Mouse (Mus musculus) embryonic facial prominence, embryonic 15.5 days (tissue): ENCODE measurements around the gene Nde1. TPM values are rescaled to one million over a fixed set of nuclear protein-coding genes. Genes with fewer than 3 reads are reported as not detected.
A peak's percentile ranks its signal among the peaks of the same experiment; 100 is the strongest.

Experiments used
- ATAC-seq: fragments of 200-750 bp; cut with Nextera tagmentation; 2 replicates; pipeline ENCODE4 v1.8.0; 2017; ENCODE audit warnings: low read depth, moderate TSS enrichment; ENCODE audit not compliant: insufficient number of reproducible peaks, low FRiP score, low TSS enrichment
- H3K27ac ChIP-seq: fragments of 300-500 bp; sonication (generic); replicated peaks from 2 replicates; pipeline ENCODE4 v1.5.1; 2015; ENCODE audit warnings: mild to moderate bottlenecking, inconsistent platforms
- H3K27me3 ChIP-seq: fragments of 300-500 bp; sonication (generic); 2 replicates; pipeline ENCODE4 v1.6.1; 2015; ENCODE audit warnings: inconsistent platforms
- H3K36me3 ChIP-seq: fragments of 300-500 bp; sonication (generic); 2 replicates; pipeline ENCODE4 v1.6.1; 2015; ENCODE audit warnings: mild to moderate bottlenecking, inconsistent platforms
- H3K4me1 ChIP-seq: fragments of 300-500 bp; sonication (generic); 2 replicates; pipeline ENCODE4 v1.6.1; 2015; ENCODE audit warnings: inconsistent platforms
- H3K4me2 ChIP-seq: fragments of 300-500 bp; sonication (generic); replicated peaks from 2 replicates; pipeline ENCODE4 v1.6.1; 2015; ENCODE audit warnings: mild to moderate bottlenecking, inconsistent platforms
- H3K4me3 ChIP-seq: fragments of 300-500 bp; sonication (generic); replicated peaks from 2 replicates; pipeline ENCODE4 v1.5.1; 2015; ENCODE audit warnings: mild to moderate bottlenecking, inconsistent platforms
- H3K9ac ChIP-seq: fragments of 300-500 bp; sonication (generic); 2 replicates; pipeline ENCODE4 v1.6.1; 2015; ENCODE audit warnings: inconsistent platforms
- H3K9me3 ChIP-seq: fragments of 300-500 bp; sonication (generic); replicated peaks from 2 replicates; pipeline ENCODE4 v1.6.1; 2016; ENCODE audit warnings: inconsistent platforms
- WGBS: fragments of 180-500 bp; shearing (Covaris S2); methylation state at CpG from one replicate; pipeline ENCODE4 v1.1.7; 2015; 5-methylcytosine and 5-hydroxymethylcytosine counted together
- polyA plus RNA-seq: library from polyadenylated mRNA; unstranded; fragments of >200 nt; fragmentation: Nextera tagmentation; extraction: Ambion mirVana; gene quantifications from 2 replicates; pipeline ENCODE4 v1.2.1, GENCODE M21; 2015

The Nde1 gene
- polyA plus RNA-seq, 1 experiment from 2014 or later = 102 TPM

GRCm38 (mm10) chr16:14160941-14161340 is 2.1 kb upstream of the Nde1 start:
- Histone ChIP-seq H3K27me3 (no peaks in the 10 kb centered on the region), H3K27ac (no peak overlapping the region), H3K4me3 (no peak overlapping the region), H3K9ac (no peak overlapping the region), H3K4me2 (no peak overlapping the region), H3K4me1 (peaks cover 40% of the 10 kb centered on the region), H3K36me3 (no peaks in the 10 kb centered on the region), H3K9me3 (no peaks in the 10 kb centered on the region)
- ATAC-seq = no peak
- 84% methylated on average over 1 of the region's 1 CpGs for WGBS

DNA sequence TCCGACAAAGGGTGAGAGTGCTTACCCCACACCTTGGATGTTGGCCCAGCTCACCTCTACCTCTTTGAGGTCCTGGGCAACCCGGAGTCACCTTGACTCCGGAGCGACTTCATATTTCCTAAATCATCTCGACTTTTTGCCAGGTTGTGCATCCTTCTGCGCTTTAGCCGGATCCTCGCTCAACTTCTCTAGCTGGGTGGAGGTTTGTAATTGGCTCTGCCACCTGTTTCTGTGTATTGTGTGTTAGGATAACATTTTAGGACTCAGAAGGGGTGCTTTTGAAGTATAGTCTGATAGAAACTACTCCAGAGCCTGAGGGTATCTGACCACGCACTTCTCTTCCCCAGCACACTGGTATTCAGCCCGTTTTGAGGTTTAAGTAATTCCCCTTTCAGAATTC is 656 bp downstream of the Nde1 start:
- peak overlapping the region; percentile 55 for H3K9ac ChIP-seq
- H3K36me3 ChIP-seq = peaks cover 9% of the 10 kb centered on the region
- H3K4me2 ChIP-seq = peak overlapping the region; percentile 71
- H3K9me3 ChIP-seq = no peaks in the 10 kb centered on the region
- under 1% methylated on average over 10 of the region's 10 CpGs for WGBS
- H3K27ac ChIP-seq = peak overlapping the region; percentile 94
- peak overlapping the region; percentile 73 for H3K4me3 ChIP-seq
- no peaks in the 10 kb centered on the region for H3K27me3 ChIP-seq
- peaks cover 26% of the 10 kb centered on the region for H3K4me1 ChIP-seq
- ATAC-seq = no peak

- WGBS = 92% methylated on average over 4 of the region's 4 CpGs
Observed at GRCm38 (mm10) chr16:14166490-14166889, 3.4 kb downstream of the Nde1 start.

GRCm38 (mm10) chr16:14169706-14170105 is 6.6 kb downstream of the Nde1 start:
- 91% methylated on average over 1 of the region's 1 CpGs for WGBS

More at GRCm38 (mm10) chr16:14166490-14166889, 3.4 kb downstream of the Nde1 start:
- Histone ChIP-seq H3K4me1 (peaks cover 26% of the 10 kb centered on the region), H3K27ac (no peak overlapping the region), H3K9ac (no peak overlapping the region), H3K4me3 (no peak overlapping the region), H3K9me3 (no peaks in the 10 kb centered on the region), H3K27me3 (no peaks in the 10 kb centered on the region), H3K36me3 (peaks cover 35% of the 10 kb centered on the region), H3K4me2 (no peak overlapping the region)
- ATAC-seq = no peak

GRCm38 (mm10) chr16:14178041-14178440 is 15.0 kb downstream of the Nde1 start:
- WGBS = 57% methylated on average over 3 of the region's 3 CpGs
- H3K4me2 ChIP-seq = no peak overlapping the region
- H3K27ac ChIP-seq = no peak overlapping the region
- no peaks in the 10 kb centered on the region for H3K4me1 ChIP-seq
- no peak for ATAC-seq
- H3K4me3 ChIP-seq = no peak overlapping the region
- peaks cover 95% of the 10 kb centered on the region for H3K36me3 ChIP-seq
- no peaks in the 10 kb centered on the region for H3K27me3 ChIP-seq
- no peaks in the 10 kb centered on the region for H3K9me3 ChIP-seq
- H3K9ac ChIP-seq = no peak overlapping the region

More at GRCm38 (mm10) chr16:14169706-14170105, 6.6 kb downstream of the Nde1 start:
- no peak overlapping the region for H3K9ac ChIP-seq
- no peak overlapping the region for H3K4me3 ChIP-seq
- H3K4me2 ChIP-seq = no peak overlapping the region
- H3K36me3 ChIP-seq = peaks cover 64% of the 10 kb centered on the region
- no peaks in the 10 kb centered on the region for H3K9me3 ChIP-seq
- H3K4me1 ChIP-seq = peaks cover 12% of the 10 kb centered on the region
- no peaks in the 10 kb centered on the region for H3K27me3 ChIP-seq
- H3K27ac ChIP-seq = no peak overlapping the region
- no peak for ATAC-seq

- H3K9ac ChIP-seq = no peak overlapping the region
- no peaks in the 10 kb centered on the region for H3K9me3 ChIP-seq
- H3K4me2 ChIP-seq = no peak overlapping the region
- no peaks in the 10 kb centered on the region for H3K4me1 ChIP-seq
- no peak for ATAC-seq
- 81% methylated on average over 6 of the region's 6 CpGs for WGBS
- H3K36me3 ChIP-seq = peaks cover 95% of the 10 kb centered on the region
- H3K27ac ChIP-seq = no peak overlapping the region
- H3K27me3 ChIP-seq = no peaks in the 10 kb centered on the region
- no peak overlapping the region for H3K4me3 ChIP-seq
Observed at GRCm38 (mm10) chr16:14180163-14180733, 17.2 kb downstream of the Nde1 start.

DNA sequence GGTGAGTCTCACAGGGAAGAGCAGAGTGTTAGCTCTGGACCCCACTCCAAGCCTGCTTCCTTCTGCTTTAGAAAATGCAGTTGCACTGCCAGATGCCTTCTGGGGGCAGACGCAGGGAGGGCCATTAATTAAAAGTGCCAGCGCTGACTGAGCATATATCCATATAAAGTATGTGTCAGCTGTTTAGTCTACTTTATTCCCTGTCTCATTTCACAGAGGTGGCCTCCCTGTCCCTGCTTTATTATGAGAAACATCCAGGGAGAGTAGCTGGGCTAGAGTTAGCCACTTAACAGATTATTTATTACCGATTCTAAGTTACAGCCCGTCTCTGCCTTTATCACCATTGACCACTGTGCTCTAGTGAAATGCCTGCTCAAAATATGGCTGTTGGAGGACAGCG is 19.3 kb downstream of the Nde1 start:
- no peaks in the 10 kb centered on the region for H3K4me1 ChIP-seq
- H3K4me3 ChIP-seq = no peak overlapping the region
- no peaks in the 10 kb centered on the region for H3K9me3 ChIP-seq
- no peaks in the 10 kb centered on the region for H3K27me3 ChIP-seq
- 91% methylated on average over 5 of the region's 5 CpGs for WGBS
- H3K27ac ChIP-seq = no peak overlapping the region
- no peak for ATAC-seq
- H3K9ac ChIP-seq = no peak overlapping the region
- H3K4me2 ChIP-seq = no peak overlapping the region
- peaks cover 95% of the 10 kb centered on the region for H3K36me3 ChIP-seq

- Histone ChIP-seq H3K9me3 (no peaks in the 10 kb centered on the region), H3K4me3 (no peak overlapping the region), H3K36me3 (peaks cover 97% of the 10 kb centered on the region), H3K4me2 (no peak overlapping the region), H3K4me1 (no peaks in the 10 kb centered on the region), H3K27me3 (no peaks in the 10 kb centered on the region), H3K9ac (no peak overlapping the region), H3K27ac (no peak overlapping the region)
- ATAC-seq = no peak
- WGBS = 81% methylated on average over 1 of the region's 1 CpGs
Observed at GRCm38 (mm10) chr16:14183856-14184255, 20.8 kb downstream of the Nde1 start.

DNA sequence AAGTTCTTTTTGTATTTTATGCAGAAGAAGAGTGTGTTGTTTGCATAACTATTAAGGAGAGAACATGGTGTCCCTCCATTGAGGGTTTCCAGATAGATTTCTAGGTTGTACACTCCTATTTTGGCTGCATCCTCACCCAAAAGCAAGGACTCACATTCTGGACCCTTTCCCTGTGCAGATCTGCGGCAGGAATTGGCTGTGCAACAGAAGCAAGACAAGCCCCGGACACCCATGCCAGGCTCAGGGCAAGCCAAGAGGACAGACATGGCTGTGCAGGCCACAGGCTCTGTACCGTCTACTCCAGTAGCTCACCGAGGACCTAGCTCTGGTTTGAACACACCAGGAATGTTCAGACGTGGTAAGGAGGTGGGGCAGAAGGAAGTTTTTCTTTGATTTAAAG is 22.4 kb downstream of the Nde1 start:
- Histone ChIP-seq H3K9ac (no peak overlapping the region), H3K4me2 (no peak overlapping the region), H3K4me1 (no peaks in the 10 kb centered on the region), H3K27ac (no peak overlapping the region), H3K9me3 (no peaks in the 10 kb centered on the region), H3K27me3 (no peaks in the 10 kb centered on the region), H3K36me3 (peaks cover 97% of the 10 kb centered on the region), H3K4me3 (no peak overlapping the region)
- ATAC-seq = no peak
- WGBS = 95% methylated on average over 5 of the region's 5 CpGs

- no peak for ATAC-seq
- Histone ChIP-seq H3K4me2 (no peak overlapping the region), H3K4me1 (no peaks in the 10 kb centered on the region), H3K9ac (no peak overlapping the region), H3K4me3 (no peak overlapping the region), H3K27ac (no peak overlapping the region), H3K9me3 (no peaks in the 10 kb centered on the region), H3K27me3 (no peaks in the 10 kb centered on the region), H3K36me3 (peaks cover 37% of the 10 kb centered on the region)
- 70% methylated on average over 9 of the region's 9 CpGs for WGBS
Observed at GRCm38 (mm10) chr16:14194164-14194950, 31.3 kb downstream of the Nde1 start.

DNA sequence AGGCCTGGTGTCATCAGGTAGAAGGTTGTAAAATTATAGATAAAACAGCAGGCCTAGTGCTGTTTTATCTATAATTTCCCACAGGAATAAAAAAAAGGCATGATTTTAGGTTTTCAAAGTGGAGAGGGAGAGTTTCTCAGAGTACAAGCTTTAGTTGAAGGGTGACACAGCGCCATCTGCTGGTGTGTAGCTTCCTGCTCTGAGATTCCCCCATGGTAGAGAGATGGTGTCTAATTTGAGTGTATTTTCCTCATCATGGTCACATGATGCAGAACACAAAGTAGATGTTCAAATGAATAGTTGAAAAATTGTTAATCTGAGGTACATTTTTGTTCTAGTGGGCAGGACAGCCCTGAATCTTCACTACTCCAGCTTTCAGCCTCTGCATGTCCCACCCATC is 32.4 kb downstream of the Nde1 start:
- ATAC-seq = no peak
- Histone ChIP-seq H3K27me3 (no peaks in the 10 kb centered on the region), H3K9ac (no peak overlapping the region), H3K27ac (no peak overlapping the region), H3K36me3 (peaks cover 27% of the 10 kb centered on the region), H3K4me2 (no peak overlapping the region), H3K4me3 (no peak overlapping the region), H3K9me3 (no peaks in the 10 kb centered on the region), H3K4me1 (no peaks in the 10 kb centered on the region)
- 29% methylated on average over 1 of the region's 1 CpGs for WGBS

GRCm38 (mm10) chr16:14198798-14199197 is 35.7 kb downstream of the Nde1 start:
- Histone ChIP-seq H3K27ac (no peak overlapping the region), H3K27me3 (no peaks in the 10 kb centered on the region), H3K4me3 (no peak overlapping the region), H3K9ac (no peak overlapping the region), H3K4me1 (no peaks in the 10 kb centered on the region), H3K36me3 (no peaks in the 10 kb centered on the region), H3K4me2 (no peak overlapping the region), H3K9me3 (no peaks in the 10 kb centered on the region)
- 73% methylated on average over 4 of the region's 4 CpGs for WGBS
- ATAC-seq = no peak
